7 mouse cellular contexts compared by ENCODE assay signal in genomic region chr9:124312171-124313142, GRCm38 (mm10). TPM values are rescaled to one million over a fixed set of nuclear protein-coding genes. Genes with fewer than 3 reads are reported as not detected.
DNase-seq lines count a peak whose midpoint lies in the region; ATAC-seq lines count a peak whose summit lies in the region.

Gene 2010315B03Rik, minus strand, starts transcription at chr9:124312696.

- H3K36me3 ChIP-seq in intestine, embryonic 15.5 days, result no peaks in the 10 kb centered on the region
- no peaks in the 10 kb centered on the region for H3K36me3 ChIP-seq in midbrain, embryonic 10.5 days

- peak within 1 kb of the TSS; percentile 98 for H3K27ac ChIP-seq in intestine, embryonic 15.5 days
- H3K27ac ChIP-seq in midbrain, embryonic 10.5 days (replicated peaks), result peak within 1 kb of the TSS; percentile 92

- WGBS in intestine, embryonic 15.5 days, result under 1% methylated on average over 21 of the region's 22 CpGs
- WGBS in midbrain, embryonic 10.5 days, result 6% methylated on average over 21 of the region's 22 CpGs

- intact Hi-C loops in gastrocnemius, postnatal 36 days (cut with DNase I), result loop anchor here (2.0 kb wide), 1 partner anchor 54 kb away; no protein-coding TSS in a partner anchor
- intact Hi-C loops in left cerebral cortex, postnatal 25 days (cut with DNase I), result loop anchor here (2.0 kb wide), 2 partner anchors 30 to 54 kb away; no protein-coding TSS in a partner anchor

- H3K27me3 ChIP-seq in intestine, embryonic 15.5 days (replicated peaks), result no peaks in the 10 kb centered on the region
- H3K27me3 ChIP-seq in midbrain, embryonic 10.5 days (ENCODE audit: low read depth, poor library complexity, severe bottlenecking), result no peaks in the 10 kb centered on the region

- peak within 1 kb of the TSS; percentile 61 for H3K4me2 ChIP-seq in intestine, embryonic 15.5 days (replicated peaks)

- H3K4me3 ChIP-seq in intestine, embryonic 15.5 days (replicated peaks), result peak within 1 kb of the TSS; percentile 73
- H3K4me3 ChIP-seq in midbrain, embryonic 10.5 days, result peak within 1 kb of the TSS; percentile 76

- ATAC-seq in intestine, embryonic 15.5 days, result peak; percentile 100

- peak; percentile 94 for DNase-seq in adrenal gland, adult 2 months
- DNase-seq in embryo, embryonic 11.5 days (ENCODE audit: low read depth, low spot score), result peak; percentile 60
- DNase-seq in gastrocnemius, postnatal 36 days, result peak; percentile 74 to 77
- DNase-seq in left cerebral cortex, postnatal 25 days (ENCODE audit: low spot score in 2 of 2), result peak; percentile 91 to 96
- peak; percentile 81 for DNase-seq in midbrain, embryonic 10.5 days (ENCODE audit: low spot score)
- DNase-seq in right cerebral cortex, postnatal 4 days, result peak; percentile 70

- 0 out of 2 replicates have a peak, but pooled peaks cover 2% of the 10 kb centered on the region for H3K4me1 ChIP-seq in intestine, embryonic 15.5 days (replicated peaks)
- peaks cover 11% of the 10 kb centered on the region for H3K4me1 ChIP-seq in midbrain, embryonic 10.5 days

- H3K9me3 ChIP-seq in intestine, embryonic 15.5 days, result no peaks in the 10 kb centered on the region
- H3K9me3 ChIP-seq in midbrain, embryonic 10.5 days (replicated peaks), result peaks cover 6% of the 10 kb centered on the region

- peak within 1 kb of the TSS; percentile 77 for H3K9ac ChIP-seq in intestine, embryonic 15.5 days

RNA-seq across cellular contexts. Expression of gene 2010315B03Rik, which starts in this region (rescaled TPM):
- 10 to 100 TPM; 16.2 to 19.9 TPM for total RNA-seq in adrenal gland, adult 2 months (2021)
- polyA plus RNA-seq in adrenal gland, adult 2 months (2012; rRNA removed), result 0.42 and 0.83 TPM in 2 replicates
- 10 to 100 TPM in 1 of 2 experiments, 1 to 10 TPM in 1; 7.5 to 10.6 TPM for total RNA-seq in gastrocnemius, postnatal 36 days (2021)
- polyA plus RNA-seq in intestine, embryonic 15.5 days (2015; fragmentation: Nextera tagmentation; extraction: Ambion mirVana), result 14.5 and 15.3 TPM in 2 replicates
- total RNA-seq in left cerebral cortex, postnatal 25 days (2021), result 10 to 100 TPM; 15.7 to 23.2 TPM
- polyA plus RNA-seq in midbrain, embryonic 10.5 days (2016; fragmentation: Nextera tagmentation; extraction: Ambion mirVana), result 8.5 and 9.9 TPM in 2 replicates

Comparison
In these comparisons a context has a peak if more than half of its experiments do, and no peak if none do; other contexts are left out.
1. Peak in every context shown above with its lines: DNase-seq, ATAC-seq, H3K4me3 ChIP-seq and H3K27ac ChIP-seq.